Mouse (Mus musculus): Measurements from ENCODE around the gene Itgam.
"Not testable (repeated sequence)": the region's sequence is repeated elsewhere in the genome, so short reads cannot be mapped to it uniquely, and the experiment has no call there.

Gene Itgam

GRCm38 (mm10) chr7:128132148-128132547 is 69.7 kb downstream of the Itgam start:
- no peak for DNase-seq (ENCODE audit: low spot score)

- no peak for DNase-seq (ENCODE audit: low spot score)
Observed at GRCm38 (mm10) chr7:128133596-128133995, 71.2 kb downstream of the Itgam start.

GRCm38 (mm10) chr7:128136927-128137326 is 74.5 kb downstream of the Itgam start:
- no peak for DNase-seq (ENCODE audit: low spot score)

- no peak for DNase-seq (ENCODE audit: low spot score)
Observed at GRCm38 (mm10) chr7:128139611-128140010, 77.2 kb downstream of the Itgam start.

GRCm38 (mm10) chr7:128150970-128151369 is 88.5 kb downstream of the Itgam start:
- DNase-seq (ENCODE audit: low spot score) = no peak

- no peak for DNase-seq (ENCODE audit: low spot score)
Observed at GRCm38 (mm10) chr7:128154076-128154475, 91.6 kb downstream of the Itgam start, which contains the start of gene Itgad. Itgad (plus strand) TSS chr7:128154376.

- DNase-seq (ENCODE audit: low spot score) = no peak
Observed at GRCm38 (mm10) chr7:128154924-128155323, 92.5 kb downstream of the Itgam start.

- not testable (repeated sequence) for DNase-seq (ENCODE audit: low spot score)
Observed at GRCm38 (mm10) chr7:128158688-128159354, 96.4 kb downstream of the Itgam start.

- no peak for DNase-seq (ENCODE audit: low spot score)
Observed at GRCm38 (mm10) chr7:128164001-128164400, 101.6 kb downstream of the Itgam start.

- DNase-seq (ENCODE audit: low spot score) = no peak
Observed at GRCm38 (mm10) chr7:128166391-128166790, 104.0 kb downstream of the Itgam start.

All from urinary bladder, postnatal 14 days (tissue).